Mouse (Mus musculus): Measurements from ENCODE around the gene Blm. TPM values are rescaled to one million over a fixed set of nuclear protein-coding genes. Genes with fewer than 3 reads are reported as not detected.

Blm gene
- 3.2 TPM in 2 replicates for polyA plus RNA-seq (2015; fragmentation: Nextera tagmentation; extraction: Ambion mirVana)

GRCm38 (mm10) chr7:80535009-80535744 lies at the start of gene Blm:
Blm (minus strand) TSS chr7:80535119.
- Histone ChIP-seq H3K4me2 (replicated peaks; ENCODE audit: low read depth) (peak within 1 kb of the TSS; percentile 93), H3K27me3 (ENCODE audit: control insufficient read depth, insufficient read depth, low read length) (no peaks in the 10 kb centered on the region), H3K27ac (replicated peaks) (peak within 1 kb of the TSS; percentile 69), H3K4me1 (replicated peaks; ENCODE audit: control insufficient read depth, insufficient read depth) (0 out of 2 replicates have a peak, but pooled peaks cover 2% of the 10 kb centered on the region), H3K9me3 (ENCODE audit: control insufficient read depth, low read length) (no peaks in the 10 kb centered on the region), H3K4me3 (ENCODE audit: low read depth, low read length) (peak within 1 kb of the TSS; percentile 64), H3K36me3 (ENCODE audit: control insufficient read depth, insufficient read depth, low read length) (no peaks in the 10 kb centered on the region), H3K9ac (ENCODE audit: low read length) (peak within 1 kb of the TSS; percentile 79)
- WGBS, result under 1% methylated on average over 43 of the region's 43 CpGs
- DNase-seq (ENCODE audit: low spot score) (peak; percentile 97), ATAC-seq (ENCODE audit: low FRiP score, low TSS enrichment) (peak; percentile 100)
- TF ChIP-seq CTCF (IDR thresholded peaks at IDR 0.05; ENCODE audit: low read depth), result no peak
- TF ChIP-seq EP300 (optimal IDR thresholded peaks at IDR 0.05), result peak; percentile 43

DNA sequence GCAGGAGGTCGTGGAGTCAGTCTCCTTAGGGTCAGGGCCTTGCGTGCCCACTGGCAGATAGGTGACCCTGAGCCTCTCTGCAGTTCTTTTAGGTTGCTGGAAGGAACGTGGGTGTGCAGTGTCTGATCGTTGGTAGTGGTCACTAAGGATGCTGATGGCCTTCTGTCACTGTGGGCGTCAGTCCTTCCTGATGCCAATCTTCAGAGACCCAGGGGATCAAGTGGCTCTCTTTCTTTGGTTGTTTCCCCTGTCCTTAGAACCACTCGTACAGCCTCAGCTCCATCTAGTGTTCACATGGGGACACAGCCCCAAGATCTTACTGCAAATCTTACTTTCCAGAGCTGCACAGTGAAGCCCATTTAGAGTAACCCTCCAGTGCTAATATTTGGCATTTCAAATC lies 49.1 kb upstream of the Blm start:
- no peak overlapping the region for H3K9ac ChIP-seq (ENCODE audit: low read length)

DNA sequence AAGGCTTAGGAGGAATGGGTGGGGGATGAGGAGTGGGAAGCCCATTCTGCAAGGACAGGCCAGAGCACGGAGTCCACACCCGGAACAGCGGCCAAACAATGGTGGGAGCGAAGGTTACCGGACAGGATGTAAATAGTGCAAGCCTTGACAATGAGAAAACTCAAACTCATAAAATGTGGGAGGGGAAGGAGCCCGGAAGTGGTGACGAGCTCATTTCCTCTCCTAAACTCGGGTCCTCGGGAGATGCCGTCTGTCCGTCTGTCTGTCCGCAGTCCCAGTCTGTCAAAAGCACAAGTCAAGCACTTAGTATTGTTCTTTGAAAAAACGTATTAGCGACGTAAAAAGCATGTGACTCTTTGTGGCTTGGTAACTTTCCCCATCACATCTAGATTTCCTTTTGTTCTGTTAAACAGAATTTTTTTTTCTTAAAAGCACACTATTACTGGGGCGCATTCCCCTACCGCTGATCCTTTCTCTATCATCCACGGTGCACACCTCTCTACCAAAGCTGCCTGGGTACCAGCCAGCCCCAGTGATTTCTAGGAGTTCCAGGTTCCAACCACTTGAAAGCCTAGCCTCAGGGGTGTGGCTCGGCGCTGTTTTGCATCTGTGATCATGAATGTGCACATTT lies 48.0 kb upstream of the Blm start:
- Histone ChIP-seq H3K4me3 (ENCODE audit: low read depth, low read length) (no peak overlapping the region), H3K9me3 (ENCODE audit: control insufficient read depth, low read length) (no peaks in the 10 kb centered on the region), H3K27me3 (ENCODE audit: control insufficient read depth, insufficient read depth, low read length) (no peaks in the 10 kb centered on the region), H3K36me3 (ENCODE audit: control insufficient read depth, insufficient read depth, low read length) (no peaks in the 10 kb centered on the region), H3K9ac (ENCODE audit: low read length) (no peak overlapping the region), H3K4me1 (replicated peaks; ENCODE audit: control insufficient read depth, insufficient read depth) (no peaks in the 10 kb centered on the region), H3K4me2 (replicated peaks; ENCODE audit: low read depth) (no peak overlapping the region), H3K27ac (replicated peaks) (no peak overlapping the region)
- DNase-seq (ENCODE audit: low spot score) (no peak), ATAC-seq (ENCODE audit: low FRiP score, low TSS enrichment) (no peak)
- WGBS, result 52% methylated on average over 20 of the region's 20 CpGs
- no peak for TF ChIP-seq CTCF (IDR thresholded peaks at IDR 0.05; ENCODE audit: low read depth)
- no peak for TF ChIP-seq EP300 (optimal IDR thresholded peaks at IDR 0.05)

More for the DNA sequence above, 49.1 kb upstream of the Blm start:
- no peak for TF ChIP-seq EP300 (optimal IDR thresholded peaks at IDR 0.05)
- peak; percentile 95 for TF ChIP-seq CTCF (IDR thresholded peaks at IDR 0.05; ENCODE audit: low read depth)
- Histone ChIP-seq H3K27ac (replicated peaks) (no peak overlapping the region), H3K27me3 (ENCODE audit: control insufficient read depth, insufficient read depth, low read length) (no peaks in the 10 kb centered on the region), H3K4me1 (replicated peaks; ENCODE audit: control insufficient read depth, insufficient read depth) (no peaks in the 10 kb centered on the region), H3K36me3 (ENCODE audit: control insufficient read depth, insufficient read depth, low read length) (peaks cover 4% of the 10 kb centered on the region), H3K4me2 (replicated peaks; ENCODE audit: low read depth) (no peak overlapping the region), H3K4me3 (ENCODE audit: low read depth, low read length) (no peak overlapping the region), H3K9me3 (ENCODE audit: control insufficient read depth, low read length) (no peaks in the 10 kb centered on the region)
- 38% methylated on average over 6 of the region's 6 CpGs for WGBS
- DNase-seq (ENCODE audit: low spot score) (peak; percentile 56), ATAC-seq (ENCODE audit: low FRiP score, low TSS enrichment) (peak; percentile 43; the same call in 1 of the 2 replicates)

- TF ChIP-seq CTCF (IDR thresholded peaks at IDR 0.05; ENCODE audit: low read depth), result peak; percentile 82
- TF ChIP-seq EP300 (optimal IDR thresholded peaks at IDR 0.05), result no peak
- no peak overlapping the region for H3K9ac ChIP-seq (ENCODE audit: low read length)
- no peak overlapping the region for H3K4me2 ChIP-seq (replicated peaks; ENCODE audit: low read depth)
- no peak overlapping the region for H3K4me3 ChIP-seq (ENCODE audit: low read depth, low read length)
- no peaks in the 10 kb centered on the region for H3K9me3 ChIP-seq (ENCODE audit: control insufficient read depth, low read length)
- WGBS, result 25% methylated on average over 6 of the region's 6 CpGs
- no peaks in the 10 kb centered on the region for H3K36me3 ChIP-seq (ENCODE audit: control insufficient read depth, insufficient read depth, low read length)
- peak; percentile 53 for DNase-seq (ENCODE audit: low spot score)
- no peaks in the 10 kb centered on the region for H3K4me1 ChIP-seq (replicated peaks; ENCODE audit: control insufficient read depth, insufficient read depth)
- H3K27me3 ChIP-seq (ENCODE audit: control insufficient read depth, insufficient read depth, low read length), result no peaks in the 10 kb centered on the region
- H3K27ac ChIP-seq (replicated peaks), result no peak overlapping the region
- no peak for ATAC-seq (ENCODE audit: low FRiP score, low TSS enrichment)
These were observed 45.4 kb upstream of the Blm start for GRCm38 (mm10) chr7:80580368-80580767.

DNA sequence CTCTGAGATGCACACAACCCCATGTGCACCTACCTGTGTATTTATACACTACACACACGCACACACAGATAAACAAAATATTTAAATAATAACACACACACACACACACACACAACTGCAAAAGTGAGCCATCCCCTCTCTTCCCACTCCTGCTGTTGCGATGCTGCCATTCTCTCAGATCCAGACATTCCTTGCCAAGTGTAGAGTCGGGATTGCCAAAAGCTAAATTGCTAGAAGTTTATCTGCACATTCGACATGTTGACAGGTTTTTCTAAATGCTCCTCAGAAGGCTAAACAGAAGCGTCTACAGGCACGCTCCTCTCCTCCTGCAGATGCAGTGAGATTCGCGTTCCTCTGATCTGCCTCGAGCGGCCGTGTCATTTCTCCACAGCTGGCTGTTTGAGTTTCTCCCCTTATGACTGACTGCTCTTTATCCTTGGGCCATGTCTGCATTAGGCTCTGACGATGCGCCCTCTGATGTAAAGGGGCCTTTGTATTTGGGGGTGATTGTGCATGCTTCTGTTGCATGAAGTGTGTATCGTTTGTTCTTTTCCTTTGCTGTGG lies 42.6 kb upstream of the Blm start:
- ATAC-seq (ENCODE audit: low FRiP score, low TSS enrichment) (no peak), DNase-seq (ENCODE audit: low spot score) (no peak)
- Histone ChIP-seq H3K27me3 (ENCODE audit: control insufficient read depth, insufficient read depth, low read length) (no peaks in the 10 kb centered on the region), H3K27ac (replicated peaks) (no peak overlapping the region), H3K9me3 (ENCODE audit: control insufficient read depth, low read length) (no peaks in the 10 kb centered on the region), H3K4me1 (replicated peaks; ENCODE audit: control insufficient read depth, insufficient read depth) (no peaks in the 10 kb centered on the region), H3K4me2 (replicated peaks; ENCODE audit: low read depth) (no peak overlapping the region), H3K9ac (ENCODE audit: low read length) (no peak overlapping the region), H3K4me3 (ENCODE audit: low read depth, low read length) (no peak overlapping the region), H3K36me3 (ENCODE audit: control insufficient read depth, insufficient read depth, low read length) (no peaks in the 10 kb centered on the region)
- TF ChIP-seq EP300 (optimal IDR thresholded peaks at IDR 0.05), result no peak
- TF ChIP-seq CTCF (IDR thresholded peaks at IDR 0.05; ENCODE audit: low read depth), result no peak
- WGBS, result 47% methylated on average over 14 of the region's 14 CpGs

Measured in stomach, postnatal 0 days (tissue).